Mouse (Mus musculus): Measurements from ENCODE around the gene Map1s.

- TF ChIP-seq POLR2A (IDR thresholded peaks at IDR 0.05; ENCODE audit: borderline replicate concordance, extremely low read depth, low read depth, low read length) = no peak
- no peak for TF ChIP-seq CTCF (IDR thresholded peaks at IDR 0.05; ENCODE audit: insufficient read depth, low read length)
Observed at GRCm38 (mm10) chr8:70924151-70924550, 18.4 kb downstream of the Map1s start.

Data from lung, adult 2 months (tissue).